Mouse (Mus musculus) mouse embryonic stem cell (cell line): ENCODE data around the gene Angptl4.

Experiments
- in situ Hi-C, 2 experiments: fragments of 300-500 bp; cut with MboI; formaldehyde crosslinking; loops; 1 replicate in 1 of 2; 3 replicates in 1 of 2; pipeline ENCODE4 v1.14.3; 2019 to 2020; ENCODE audit warnings: low sequenced_read_pairs in 2 of 2, low pct_unique_long_range_greater_than_20kb in 1 of 2, mixed read lengths in 1 of 2; ENCODE audit not compliant: unreplicated experiment in 1 of 2

Gene Angptl4

DNA sequence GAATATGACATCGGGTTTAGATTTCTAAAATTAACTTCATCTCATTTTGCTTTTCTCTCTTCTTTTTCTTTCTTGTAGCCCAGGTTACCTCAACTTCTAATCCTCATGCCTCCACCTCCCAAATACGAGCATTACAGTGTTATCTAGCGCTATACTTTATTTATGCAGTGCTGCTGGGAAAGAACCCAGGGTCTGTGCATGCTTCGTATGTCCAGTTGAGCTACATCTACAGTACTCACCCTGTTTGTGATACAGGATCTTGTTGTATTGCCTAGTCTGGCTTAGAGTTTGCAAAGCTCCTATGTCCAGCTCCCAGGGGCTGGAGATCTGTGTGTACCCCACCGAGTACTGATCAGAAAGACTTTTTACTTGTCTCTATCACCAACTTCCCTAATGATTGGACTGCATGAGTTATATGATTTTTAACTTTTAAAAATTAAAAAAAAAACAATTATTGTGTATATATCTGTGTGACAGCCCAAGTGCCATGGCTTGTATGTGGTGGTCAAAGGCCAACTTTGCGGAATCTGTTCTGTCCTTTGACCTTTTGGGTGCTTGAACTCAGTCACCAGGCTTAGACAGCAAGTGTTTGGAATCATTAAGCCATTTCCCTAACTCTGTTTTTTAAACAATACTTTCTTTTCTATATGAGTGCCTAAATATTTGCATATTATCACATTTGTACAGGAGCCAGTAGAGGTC, 7.6 kb downstream of the Angptl4 start:
- in situ Hi-C loops: no loop called here

DNA sequence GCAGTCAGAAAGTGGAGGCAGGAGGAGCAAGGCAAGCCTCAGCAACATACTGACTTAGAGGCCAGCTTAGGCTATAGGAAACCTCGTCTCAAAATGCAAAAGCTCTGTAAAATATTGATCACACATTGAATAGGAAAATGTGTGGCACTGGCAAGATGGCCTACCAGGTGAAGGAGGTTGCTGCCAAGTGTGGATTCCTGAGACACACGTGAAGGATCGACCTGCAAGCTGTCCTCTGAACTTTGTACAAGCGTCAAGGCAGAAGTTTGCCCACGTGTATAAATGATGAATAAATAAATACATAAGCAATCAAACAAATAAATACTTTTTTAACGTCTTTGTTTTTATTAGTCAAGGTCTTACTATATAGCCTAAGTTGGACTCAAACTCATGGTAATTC, 8.2 kb downstream of the Angptl4 start:
- in situ Hi-C loops: no loop called here

DNA sequence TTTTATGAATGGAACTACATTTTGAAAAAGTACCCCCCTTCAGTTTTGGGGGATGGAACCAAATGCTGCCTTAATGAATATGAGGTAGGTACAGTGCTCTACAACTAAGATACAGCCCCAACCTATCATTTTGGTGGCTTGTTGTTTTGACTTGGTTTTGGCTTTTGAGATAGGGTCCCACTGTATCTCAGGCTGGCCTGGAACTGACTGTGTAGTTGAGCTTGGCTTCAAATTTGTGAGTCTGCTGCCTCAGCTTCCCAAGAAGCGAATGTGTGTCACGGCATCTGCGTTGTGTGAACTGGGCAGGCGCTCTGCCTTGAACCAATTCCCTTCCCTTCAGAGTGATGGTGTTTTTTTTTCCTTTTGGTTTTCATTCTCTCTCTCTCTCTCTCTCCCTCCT, 10.0 kb downstream of the Angptl4 start:
- in situ Hi-C loops: no loop called here

DNA sequence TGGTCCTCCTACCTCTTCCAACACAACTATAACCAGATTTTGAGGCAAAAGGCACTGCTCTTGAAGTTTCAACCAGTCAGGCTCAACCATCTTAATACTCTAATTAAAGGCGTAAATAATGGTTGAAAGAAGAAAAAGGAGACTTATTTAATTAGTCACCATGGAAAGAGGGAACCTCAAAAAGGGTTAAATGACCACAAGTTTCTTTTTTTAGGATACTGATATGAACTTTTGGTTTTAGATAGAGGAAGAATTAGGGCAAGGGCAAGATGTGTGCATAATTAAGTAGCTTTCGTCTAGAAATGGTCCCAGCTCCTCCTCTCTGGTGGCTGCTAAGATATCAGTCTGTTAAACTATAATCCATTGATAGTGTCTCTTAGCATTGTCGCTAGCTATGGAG, 15.2 kb downstream of the Angptl4 start:
- in situ Hi-C loops: no loop called here

DNA sequence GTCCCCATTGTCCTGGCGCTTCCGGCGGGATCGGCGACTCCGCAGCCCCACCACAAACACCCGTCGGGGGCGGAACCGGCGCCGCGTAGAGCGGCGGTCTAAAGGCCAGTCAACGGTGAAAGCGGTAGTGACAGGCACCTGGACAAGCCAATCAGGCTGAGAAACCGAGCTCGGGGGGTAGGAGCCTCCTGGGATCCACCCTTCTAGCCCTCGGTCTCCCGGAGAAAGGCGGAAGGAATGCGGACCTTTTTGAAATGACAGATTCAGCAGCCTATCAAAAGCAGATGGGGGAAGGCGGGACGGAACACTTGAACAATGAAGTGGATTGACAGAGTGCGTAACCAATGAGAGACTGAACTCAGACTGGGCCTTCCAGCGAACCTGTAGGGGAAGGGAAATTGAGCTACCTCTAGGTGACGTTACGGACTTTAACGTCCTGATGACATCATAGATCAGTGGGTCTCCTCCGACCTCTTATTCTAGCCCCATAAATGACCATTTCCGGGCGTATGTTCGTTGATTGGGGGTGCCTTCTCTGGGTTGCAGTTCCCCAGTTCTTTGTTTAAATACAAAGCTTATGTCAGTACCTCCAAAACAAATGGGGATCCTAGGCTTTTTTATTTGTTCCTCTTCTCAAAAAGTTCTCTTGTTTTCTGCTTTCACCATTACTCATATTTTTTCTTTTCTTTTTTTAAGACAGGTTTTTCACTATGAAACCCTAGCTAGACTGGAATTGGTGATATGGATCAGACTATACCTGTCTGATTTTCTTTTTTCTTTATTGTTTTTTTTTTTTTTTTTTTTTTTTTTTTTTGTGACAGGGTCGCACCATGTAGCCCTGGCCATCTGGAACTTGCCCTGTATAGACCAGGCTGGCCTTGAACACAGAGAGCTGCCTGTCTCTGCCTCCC, 21.1 kb downstream of the Angptl4 start, which contains the start of gene Rab11b:
Gene Rab11b, minus strand, starts transcription at position 276 of the 911 bp plus-strand sequence.
- in situ Hi-C loops: no loop called here

DNA sequence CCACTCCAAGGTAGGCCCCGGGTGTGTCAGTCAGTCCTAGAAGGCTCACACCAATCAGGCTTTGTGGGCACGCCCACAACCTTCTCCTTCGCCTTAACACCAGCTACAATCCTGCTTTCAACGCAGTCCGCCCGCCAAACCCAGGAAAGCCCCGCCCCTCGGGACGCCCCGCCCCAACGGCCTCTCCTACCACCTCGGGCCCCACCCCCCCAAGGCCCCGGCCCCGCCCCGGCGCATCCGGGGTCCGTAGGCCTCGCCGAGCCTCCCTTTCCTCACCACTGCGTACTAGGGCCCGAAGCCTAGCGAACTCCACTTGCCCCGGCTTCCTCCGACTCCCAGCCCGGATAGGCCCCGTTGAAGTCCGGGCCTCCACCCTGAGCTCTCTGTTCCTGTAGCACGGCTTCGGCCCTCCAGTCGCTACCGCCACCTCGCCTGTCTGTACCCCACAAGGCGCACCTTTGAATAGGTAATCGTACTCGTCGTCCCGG, 21.8 kb downstream of the Angptl4 start:
- in situ Hi-C loops: no loop called here

DNA sequence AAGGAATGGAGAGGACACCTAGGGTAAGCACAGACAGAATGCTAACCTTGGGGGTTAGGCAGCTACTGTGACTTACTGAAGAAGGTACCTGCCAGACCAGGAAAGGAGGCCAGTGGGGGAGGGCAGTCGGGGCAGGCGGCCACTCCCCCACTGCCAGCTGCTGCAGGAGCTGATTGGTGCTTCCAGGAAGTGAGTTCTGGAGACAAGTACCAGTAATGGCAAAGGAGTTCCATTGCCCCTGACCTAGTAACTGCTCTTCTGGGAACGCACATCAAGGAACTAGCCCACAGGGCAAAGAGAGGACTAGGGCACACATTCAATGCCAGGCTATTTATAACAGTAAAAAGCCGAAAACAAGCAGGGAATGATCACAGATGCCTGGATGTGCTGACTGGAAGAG, 24.4 kb downstream of the Angptl4 start:
- in situ Hi-C loops: no loop called here

DNA sequence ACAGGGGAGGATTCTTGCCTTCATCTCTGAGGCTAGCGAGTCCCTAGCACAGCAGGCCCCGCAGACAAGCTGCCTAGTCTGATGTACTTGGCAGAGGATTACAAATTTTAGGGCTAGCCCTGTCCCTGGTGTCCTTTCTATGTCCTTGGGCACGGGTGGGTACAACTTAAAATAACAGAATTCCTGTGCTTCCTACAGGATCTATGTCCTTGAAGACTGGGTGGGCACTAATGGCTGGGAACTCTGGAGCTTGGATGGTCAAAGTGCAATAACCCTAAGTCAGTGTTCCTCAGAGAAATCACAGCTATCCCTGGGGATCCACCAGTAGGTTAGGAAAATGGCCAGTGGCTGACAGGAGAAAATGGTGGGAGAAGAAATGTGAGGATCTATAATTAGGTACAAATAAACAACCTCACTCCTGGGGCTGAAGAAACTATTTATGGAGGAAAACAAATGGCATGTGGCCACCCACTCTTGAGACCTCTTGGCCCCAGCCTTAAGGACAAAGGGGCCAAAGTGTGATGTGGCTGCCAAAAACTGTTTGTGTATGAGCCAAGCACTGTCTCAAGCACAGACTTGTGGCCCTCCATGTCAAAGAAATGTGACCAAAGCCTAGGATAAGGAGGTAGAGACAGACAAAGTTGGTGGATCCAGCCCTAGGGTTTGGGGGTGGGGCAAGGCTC, 25.4 kb downstream of the Angptl4 start:
- in situ Hi-C loops: no loop called here

DNA sequence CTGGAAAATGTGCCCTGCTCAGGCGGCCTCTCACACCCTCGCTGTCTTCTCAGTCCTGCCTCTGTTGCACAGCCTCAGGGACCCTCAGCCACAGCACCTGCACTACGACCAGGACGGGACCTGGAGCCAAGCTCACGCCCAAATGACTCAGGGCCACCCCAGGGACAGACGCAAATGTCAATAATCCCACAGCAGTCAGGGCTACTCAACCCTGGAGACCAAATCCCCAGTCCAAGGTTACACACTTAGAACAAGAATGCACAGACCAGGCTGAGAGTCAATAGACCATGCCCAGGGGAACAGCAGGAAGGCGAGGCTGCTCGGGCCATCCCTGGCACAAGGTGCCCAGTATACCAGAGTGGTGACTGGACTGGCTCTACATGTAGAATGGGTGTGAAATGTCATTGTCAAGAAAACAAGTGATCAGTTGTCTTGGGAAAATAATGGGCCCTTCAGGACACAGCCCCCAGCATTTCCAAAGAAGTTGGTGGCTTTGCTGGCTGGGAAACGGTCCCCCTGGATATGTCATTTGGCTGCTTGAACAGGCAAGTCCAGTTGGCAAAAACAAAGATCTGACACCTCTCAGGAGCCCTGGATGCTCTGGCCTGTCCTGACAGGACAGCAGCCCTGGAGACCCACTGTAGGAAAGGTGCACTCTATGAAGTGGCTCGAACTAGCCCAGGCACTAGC, 26.1 kb downstream of the Angptl4 start:
- in situ Hi-C loops: no loop called here

DNA sequence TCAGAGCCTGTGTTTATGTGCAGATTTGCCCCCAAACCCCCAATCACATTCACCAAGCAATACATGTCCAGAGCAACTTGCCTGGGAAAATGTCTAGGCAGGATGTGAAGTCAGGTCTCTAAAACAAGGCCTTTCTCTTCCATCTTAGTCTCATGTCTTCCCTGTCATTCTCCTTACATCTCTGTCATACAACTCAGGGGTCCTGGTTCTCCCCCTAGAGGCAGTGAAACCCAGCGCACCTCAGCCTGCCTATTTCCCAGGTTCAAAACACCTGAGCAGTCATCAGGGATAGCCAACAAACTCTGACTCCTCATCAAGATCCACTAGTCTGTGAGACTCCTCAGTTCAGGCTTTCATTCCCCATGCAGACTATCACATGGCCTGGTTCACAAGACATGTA, 27.0 kb downstream of the Angptl4 start:
- in situ Hi-C loops: no loop called here

DNA sequence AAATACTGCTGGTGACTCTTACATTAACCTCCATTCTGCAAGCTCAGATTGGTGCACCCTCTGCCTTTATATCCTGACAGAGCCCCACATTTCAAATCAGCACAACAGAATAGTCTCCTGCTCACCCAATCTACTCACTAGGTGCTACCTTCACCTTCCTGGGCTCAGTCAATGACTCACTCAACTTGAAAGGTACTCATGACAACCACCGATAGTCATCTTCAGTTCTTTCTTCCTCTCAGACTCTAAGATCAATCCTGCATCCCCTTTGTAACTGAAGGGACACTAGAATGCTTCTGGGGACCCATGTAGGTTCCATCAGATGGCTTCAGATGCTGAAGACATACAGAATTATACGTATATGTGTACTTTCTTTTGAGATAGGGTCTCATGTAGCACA, 29.3 kb downstream of the Angptl4 start:
- in situ Hi-C loops: no loop called here

DNA sequence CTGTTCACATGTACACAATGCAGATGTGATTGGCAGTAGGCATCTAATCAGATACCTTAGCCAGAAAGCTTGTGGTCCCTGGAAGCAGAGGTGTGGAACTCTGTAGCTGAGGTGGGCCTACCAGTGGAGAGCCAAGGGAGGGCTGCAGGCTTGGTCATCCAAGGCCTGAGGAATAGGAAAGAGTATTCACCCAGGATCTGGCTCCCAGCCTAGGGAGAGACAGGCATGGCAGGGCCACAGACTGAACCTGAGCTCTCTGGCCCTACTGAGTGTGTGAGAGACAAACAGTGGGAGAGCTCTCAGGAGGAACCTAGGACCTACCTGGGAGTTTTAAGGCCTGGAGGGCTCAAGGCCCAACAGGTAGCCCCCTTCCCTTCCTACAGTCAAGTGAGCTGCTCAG, 30.4 kb downstream of the Angptl4 start:
- in situ Hi-C loops: no loop called here

DNA sequence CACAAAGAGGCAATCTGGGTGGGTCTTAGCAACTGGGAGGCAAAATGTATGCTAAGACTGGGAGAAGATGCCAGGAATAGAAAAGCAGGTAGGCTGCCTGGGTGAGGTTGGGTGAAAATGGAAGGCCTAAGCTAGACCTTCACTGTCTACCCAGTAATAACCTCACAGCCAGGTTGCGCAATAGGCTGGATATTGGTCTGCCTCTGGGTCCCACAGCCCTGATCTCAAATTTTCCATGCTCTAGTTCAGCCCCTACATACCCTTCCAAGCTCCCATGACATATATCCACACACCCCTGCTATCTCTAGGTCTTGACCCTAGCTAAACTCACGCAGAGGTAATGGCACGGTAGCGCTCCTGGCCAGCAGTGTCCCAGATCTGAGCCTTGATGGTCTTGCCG, 32.2 kb downstream of the Angptl4 start:
- in situ Hi-C loops: loop anchor here in 1 of 2 experiments (25.0 kb wide), 1 partner anchor 412 kb away; no protein-coding TSS in a partner anchor

DNA sequence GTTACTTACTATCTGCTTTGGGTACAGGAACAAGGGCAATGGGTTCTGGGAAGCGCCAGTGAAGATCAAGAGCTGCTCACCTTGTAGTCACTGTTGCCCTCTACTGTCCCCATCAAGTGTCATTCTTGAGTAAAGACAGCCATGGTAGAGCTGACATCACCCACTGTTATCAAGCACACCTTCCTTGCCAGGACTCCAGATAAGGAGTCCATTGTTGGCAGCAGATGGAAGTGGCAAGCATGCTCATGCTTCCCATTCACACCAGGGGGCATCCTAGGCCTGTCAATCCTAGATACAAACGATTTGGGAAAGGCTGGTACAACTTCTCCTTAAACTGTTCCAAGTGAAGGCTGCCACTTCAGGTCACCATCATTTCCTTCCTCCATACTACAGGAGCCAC, 35.6 kb downstream of the Angptl4 start:
- in situ Hi-C loops: loop anchor here in 1 of 2 experiments (25.0 kb wide), 1 partner anchor 409 kb away; no protein-coding TSS in a partner anchor

DNA sequence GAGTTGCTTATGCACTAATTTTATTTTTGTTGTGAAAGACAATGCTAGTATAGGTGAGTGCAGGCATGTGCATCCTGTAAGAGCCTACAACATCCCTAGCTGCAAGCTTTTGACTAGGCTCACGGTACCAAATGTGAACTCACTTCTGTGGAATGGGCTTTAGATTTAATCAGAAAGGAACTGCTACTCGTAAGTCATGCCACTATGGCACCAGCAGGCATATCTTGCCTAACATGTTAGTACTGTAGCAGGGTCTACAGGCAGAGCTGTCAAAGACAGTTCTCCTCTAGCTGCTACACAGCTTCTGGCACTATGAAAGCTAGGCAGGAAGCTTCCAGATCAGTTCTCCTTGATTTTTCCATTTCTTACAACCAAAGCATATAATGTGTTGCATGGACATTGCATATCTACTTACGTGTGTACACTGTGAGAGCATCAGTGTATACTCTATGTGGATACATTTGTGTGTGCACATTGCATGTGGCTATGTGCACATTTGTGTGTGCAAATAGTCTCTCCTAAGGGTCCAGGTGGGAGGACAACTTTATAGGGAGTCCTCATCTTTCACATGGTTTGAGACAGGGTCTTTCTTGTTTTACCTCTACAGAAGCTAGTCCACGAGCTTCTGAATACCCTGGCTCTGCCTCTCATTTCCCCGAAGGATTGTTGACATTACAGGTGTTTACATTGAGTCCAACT, 36.8 kb downstream of the Angptl4 start:
- in situ Hi-C loops: loop anchor here in 1 of 2 experiments (25.0 kb wide), 1 partner anchor 408 kb away; no protein-coding TSS in a partner anchor

DNA sequence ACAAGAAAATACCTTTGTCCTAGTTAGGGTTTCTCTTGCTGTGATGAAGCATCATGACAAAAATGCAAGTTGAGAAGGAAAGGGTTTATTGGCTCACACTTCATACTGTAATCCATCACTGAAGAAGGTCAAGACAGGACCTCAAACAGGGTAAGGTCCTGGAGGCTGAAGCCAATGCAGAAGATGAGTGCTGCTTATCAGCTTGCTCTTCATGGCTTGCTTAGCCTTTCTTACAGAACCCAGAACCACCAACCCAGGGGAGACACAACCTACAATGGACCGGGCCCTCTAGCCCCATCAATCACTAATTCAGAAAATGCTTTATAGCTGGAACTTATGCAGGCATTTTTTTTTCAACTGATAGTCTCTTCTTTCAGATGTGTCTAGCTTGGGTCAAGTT, 39.2 kb downstream of the Angptl4 start:
- in situ Hi-C loops: loop anchor here in 1 of 2 experiments (25.0 kb wide), 1 partner anchor 405 kb away; no protein-coding TSS in a partner anchor

DNA sequence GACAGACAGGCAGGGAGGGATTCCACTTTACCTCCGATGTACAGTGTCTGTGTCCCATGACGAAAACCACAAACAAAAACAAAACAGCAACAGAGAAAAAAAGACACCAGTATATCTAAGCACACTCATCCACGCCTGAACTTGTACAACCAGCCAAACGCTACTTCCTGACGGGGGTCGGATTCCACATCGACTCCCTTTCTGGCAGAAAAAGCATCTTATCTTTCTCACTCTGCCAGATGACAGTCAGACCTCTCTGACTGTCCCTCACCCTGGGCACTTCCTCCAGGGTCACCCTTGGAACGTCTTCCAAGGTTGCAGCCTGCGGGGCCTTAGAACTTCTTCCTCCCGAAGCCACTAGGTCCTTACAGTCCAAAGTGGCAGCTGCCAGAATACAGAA, 48.1 kb downstream of the Angptl4 start:
- in situ Hi-C loops: loop anchor here in 1 of 2 experiments (25.0 kb wide), 1 partner anchor 396 kb away; no protein-coding TSS in a partner anchor
